Mouse (Mus musculus): ENCODE measurements around the gene Gpx3.

- TF ChIP-seq CTCF (IDR thresholded peaks at IDR 0.05; ENCODE audit: extremely low read depth, insufficient read depth, insufficient read length, insufficient replicate concordance) = no peak
- TF ChIP-seq POLR2A (IDR thresholded peaks at IDR 0.05; ENCODE audit: low read depth, low read length) = no peak
Measured at GRCm38 (mm10) chr11:54869318-54869717, 32.9 kb upstream of the Gpx3 start.
